Mouse (Mus musculus) CH12.LX (cell line): ENCODE results near the gene Olfr551.

ENCODE experiments used
- CTCF ChIP-seq, 2 experiments: IDR thresholded peaks in 1 of 2; conservative IDR thresholded peaks in 1 of 2; 2 replicates each; pipeline ENCODE4 v1.5.1; 2011 to 2012; ENCODE audit warnings: low read depth in 2 of 2, low read length in 2 of 2, improper control_type of control experiment in 1 of 2, inconsistent platforms in 1 of 2, mild to moderate bottlenecking in 1 of 2, moderate library complexity in 1 of 2
- POLR2A ChIP-seq: IDR thresholded peaks from 2 replicates; pipeline ENCODE4 v1.6.1; 2011; ENCODE audit warnings: low read depth, mild to moderate bottlenecking, improper control_type of control experiment, low read length

- TF ChIP-seq CTCF (conservative IDR thresholded peaks at IDR 0.05 in 1 of 2, IDR thresholded peaks at IDR 0.05 in 1 of 2; ENCODE audit: low read depth in 2 of 2, low read length in 2 of 2) (no peak), POLR2A (no peak)
These were observed 15.7 kb downstream of the Olfr551 start for GRCm38 (mm10) chr7:102575998-102576397.
